Mouse (Mus musculus): ENCODE results near the gene Chmp2b. TPM values are rescaled to one million over a fixed set of nuclear protein-coding genes. Genes with fewer than 3 reads are reported as not detected.
A peak's percentile ranks its signal among the peaks of the same experiment; 100 is the strongest.

Gene Chmp2b
- polyA plus RNA-seq, 1 experiment = 0.28 TPM

GRCm38 (mm10) chr16:65564306-65564705, 1.8 kb upstream of the Chmp2b start:
- Histone ChIP-seq H3K27me3 (ENCODE audit: control insufficient read depth) (no peaks in the 10 kb centered on the region), H3K9me3 (ENCODE audit: control insufficient read depth, low read length) (no peaks in the 10 kb centered on the region), H3K36me3 (ENCODE audit: control insufficient read depth) (no peaks in the 10 kb centered on the region), H3K4me1 (ENCODE audit: control insufficient read depth) (peaks cover 20% of the 10 kb centered on the region), H3K4me3 (replicated peaks) (no peak overlapping the region)
- no peak for TF ChIP-seq TAL1 (IDR thresholded peaks at IDR 0.05; ENCODE audit: low read length)
- TF ChIP-seq GATA1 (IDR thresholded peaks at IDR 0.05; ENCODE audit: low read length) = no peak

GRCm38 (mm10) chr16:65562864-65563206, 309 bp upstream of the Chmp2b start:
- peaks cover 20% of the 10 kb centered on the region for H3K4me1 ChIP-seq (ENCODE audit: control insufficient read depth)
- no peaks in the 10 kb centered on the region for H3K36me3 ChIP-seq (ENCODE audit: control insufficient read depth)
- TF ChIP-seq TAL1 (IDR thresholded peaks at IDR 0.05; ENCODE audit: low read length) = no peak
- TF ChIP-seq GATA1 (IDR thresholded peaks at IDR 0.05; ENCODE audit: low read length) = no peak
- H3K27me3 ChIP-seq (ENCODE audit: control insufficient read depth) = no peaks in the 10 kb centered on the region
- H3K9me3 ChIP-seq (ENCODE audit: control insufficient read depth, low read length) = no peaks in the 10 kb centered on the region
- H3K4me3 ChIP-seq (replicated peaks) = peak overlapping the region; percentile 82

- peaks cover 20% of the 10 kb centered on the region for H3K4me1 ChIP-seq (ENCODE audit: control insufficient read depth)
- H3K27me3 ChIP-seq (ENCODE audit: control insufficient read depth) = no peaks in the 10 kb centered on the region
- TF ChIP-seq GATA1 (IDR thresholded peaks at IDR 0.05; ENCODE audit: low read length) = no peak
- TF ChIP-seq TAL1 (IDR thresholded peaks at IDR 0.05; ENCODE audit: low read length) = no peak
- H3K9me3 ChIP-seq (ENCODE audit: control insufficient read depth, low read length) = no peaks in the 10 kb centered on the region
- peak overlapping the region; percentile 82 for H3K4me3 ChIP-seq (replicated peaks)
- no peaks in the 10 kb centered on the region for H3K36me3 ChIP-seq (ENCODE audit: control insufficient read depth)
These were observed 1.2 kb downstream of the Chmp2b start for GRCm38 (mm10) chr16:65560996-65561962.

- Histone ChIP-seq H3K27me3 (ENCODE audit: control insufficient read depth) (no peaks in the 10 kb centered on the region), H3K9me3 (ENCODE audit: control insufficient read depth, low read length) (no peaks in the 10 kb centered on the region), H3K4me1 (ENCODE audit: control insufficient read depth) (peaks cover 20% of the 10 kb centered on the region), H3K4me3 (replicated peaks) (no peak overlapping the region), H3K36me3 (ENCODE audit: control insufficient read depth) (no peaks in the 10 kb centered on the region)
- TF ChIP-seq TAL1 (IDR thresholded peaks at IDR 0.05; ENCODE audit: low read length) (no peak), GATA1 (IDR thresholded peaks at IDR 0.05; ENCODE audit: low read length) (no peak)
These were observed 2.9 kb downstream of the Chmp2b start for GRCm38 (mm10) chr16:65559591-65559990.

GRCm38 (mm10) chr16:65557369-65557768, 5.2 kb downstream of the Chmp2b start:
- Histone ChIP-seq H3K4me3 (replicated peaks) (no peak overlapping the region), H3K36me3 (ENCODE audit: control insufficient read depth) (no peaks in the 10 kb centered on the region), H3K9me3 (ENCODE audit: control insufficient read depth, low read length) (no peaks in the 10 kb centered on the region), H3K4me1 (ENCODE audit: control insufficient read depth) (peaks cover 12% of the 10 kb centered on the region), H3K27me3 (ENCODE audit: control insufficient read depth) (no peaks in the 10 kb centered on the region)
- TF ChIP-seq TAL1 (IDR thresholded peaks at IDR 0.05; ENCODE audit: low read length) = no peak
- TF ChIP-seq GATA1 (IDR thresholded peaks at IDR 0.05; ENCODE audit: low read length) = no peak

- TF ChIP-seq TAL1 (IDR thresholded peaks at IDR 0.05; ENCODE audit: low read length) = no peak
- no peak for TF ChIP-seq GATA1 (IDR thresholded peaks at IDR 0.05; ENCODE audit: low read length)
- Histone ChIP-seq H3K36me3 (ENCODE audit: control insufficient read depth) (no peaks in the 10 kb centered on the region), H3K9me3 (ENCODE audit: control insufficient read depth, low read length) (no peaks in the 10 kb centered on the region), H3K4me3 (replicated peaks) (no peak overlapping the region), H3K27me3 (ENCODE audit: control insufficient read depth) (no peaks in the 10 kb centered on the region), H3K4me1 (ENCODE audit: control insufficient read depth) (no peaks in the 10 kb centered on the region)
These were observed 8.3 kb downstream of the Chmp2b start for GRCm38 (mm10) chr16:65554267-65554666.

GRCm38 (mm10) chr16:65550814-65551213, 11.7 kb downstream of the Chmp2b start:
- Histone ChIP-seq H3K4me3 (replicated peaks) (no peak overlapping the region), H3K36me3 (ENCODE audit: control insufficient read depth) (no peaks in the 10 kb centered on the region), H3K27me3 (ENCODE audit: control insufficient read depth) (no peaks in the 10 kb centered on the region), H3K9me3 (ENCODE audit: control insufficient read depth, low read length) (no peaks in the 10 kb centered on the region), H3K4me1 (ENCODE audit: control insufficient read depth) (no peaks in the 10 kb centered on the region)
- no peak for TF ChIP-seq TAL1 (IDR thresholded peaks at IDR 0.05; ENCODE audit: low read length)
- TF ChIP-seq GATA1 (IDR thresholded peaks at IDR 0.05; ENCODE audit: low read length) = no peak

- TF ChIP-seq TAL1 (IDR thresholded peaks at IDR 0.05; ENCODE audit: low read length) = no peak
- TF ChIP-seq GATA1 (IDR thresholded peaks at IDR 0.05; ENCODE audit: low read length) = no peak
- H3K4me3 ChIP-seq (replicated peaks) = no peak overlapping the region
- no peaks in the 10 kb centered on the region for H3K27me3 ChIP-seq (ENCODE audit: control insufficient read depth)
- no peaks in the 10 kb centered on the region for H3K4me1 ChIP-seq (ENCODE audit: control insufficient read depth)
- H3K9me3 ChIP-seq (ENCODE audit: control insufficient read depth, low read length) = no peaks in the 10 kb centered on the region
- peaks cover 7% of the 10 kb centered on the region for H3K36me3 ChIP-seq (ENCODE audit: control insufficient read depth)
These were observed 13.6 kb downstream of the Chmp2b start for GRCm38 (mm10) chr16:65548960-65549359.

- no peaks in the 10 kb centered on the region for H3K4me1 ChIP-seq (ENCODE audit: control insufficient read depth)
- H3K36me3 ChIP-seq (ENCODE audit: control insufficient read depth) = peaks cover 20% of the 10 kb centered on the region
- no peak for TF ChIP-seq GATA1 (IDR thresholded peaks at IDR 0.05; ENCODE audit: low read length)
- no peak for TF ChIP-seq TAL1 (IDR thresholded peaks at IDR 0.05; ENCODE audit: low read length)
- no peaks in the 10 kb centered on the region for H3K27me3 ChIP-seq (ENCODE audit: control insufficient read depth)
- no peak overlapping the region for H3K4me3 ChIP-seq (replicated peaks)
- H3K9me3 ChIP-seq (ENCODE audit: control insufficient read depth, low read length) = no peaks in the 10 kb centered on the region
These were observed 18.7 kb downstream of the Chmp2b start for GRCm38 (mm10) chr16:65543676-65544293.
